In genomic region chr19:42690256-42690655, GRCm38 (mm10) we compare ENCODE assay signal across 17 mouse cellular contexts.
"Had no signal": no experiment of that assay in that cellular context is flagged by ENCODE, and none has a peak within 500 bp of the region (broad histone marks: within the 10 kb centered on the region; RNA-seq: fewer than 3 reads in every experiment).

No protein-coding gene starts in this region.

- H3K9me3 ChIP-seq: lung, embryonic 15.5 days; midbrain, embryonic 13.5 days; midbrain, embryonic 15.5 days; neural tube, embryonic 12.5 days; stomach, embryonic 15.5 days had no signal

- H3K4me2 ChIP-seq: lung, embryonic 15.5 days; midbrain, embryonic 11.5 days; midbrain, embryonic 13.5 days; midbrain, embryonic 15.5 days; neural tube, embryonic 12.5 days; stomach, embryonic 15.5 days had no signal

- DNase-seq: lung, adult 2 months; lung, postnatal 14 days; lung, postnatal 36 days; right cerebral cortex, postnatal 14 days; thymus, adult 2 months; thymus, postnatal 25 days; thymus, postnatal 4 days had no signal

- H3K4me1 ChIP-seq: lung, embryonic 15.5 days; midbrain, embryonic 15.5 days; neural tube, embryonic 12.5 days; stomach, embryonic 15.5 days had no signal

- H3K4me3 ChIP-seq: lung, embryonic 15.5 days; megakaryocyte, embryonic 14.5 days; midbrain, embryonic 13.5 days; midbrain, embryonic 15.5 days; neural tube, embryonic 12.5 days; stomach, embryonic 15.5 days had no signal

- H3K27ac ChIP-seq: lung, embryonic 15.5 days; macrophage; midbrain, embryonic 13.5 days; midbrain, embryonic 15.5 days; neural tube, embryonic 12.5 days; stomach, embryonic 15.5 days; stomach, postnatal 0 days had no signal

- H3K9ac ChIP-seq: lung, embryonic 15.5 days; midbrain, embryonic 13.5 days; midbrain, embryonic 15.5 days; neural tube, embryonic 12.5 days; stomach, embryonic 15.5 days had no signal

- ATAC-seq: lung, postnatal 0 days; midbrain, embryonic 13.5 days; midbrain, embryonic 15.5 days had no signal

- H3K27me3 ChIP-seq: lung, embryonic 15.5 days; midbrain, embryonic 15.5 days; neural tube, embryonic 12.5 days; stomach, embryonic 15.5 days had no signal

- H3K36me3 ChIP-seq: lung, embryonic 15.5 days; midbrain, embryonic 13.5 days; midbrain, embryonic 15.5 days; neural tube, embryonic 12.5 days; stomach, embryonic 15.5 days had no signal
